Mouse (Mus musculus) limb, embryonic 10.5 days (tissue): ENCODE data around the gene Dnajc2. TPM values are rescaled to one million over a fixed set of nuclear protein-coding genes. Genes with fewer than 3 reads are reported as not detected.
"Not testable (repeated sequence)": the region's sequence is repeated elsewhere in the genome, so short reads cannot be mapped to it uniquely, and the experiment has no call there.

Source experiments
- DNase-seq: peaks from one replicate; pipeline ENCODE4 v3.0.0-alpha.2; 2017; ENCODE audit warnings: low spot score
- H3K27ac ChIP-seq: fragments of 300-500 bp; sonication (generic); 2 replicates; pipeline ENCODE4 v1.5.1; 2016; ENCODE audit warnings: mild to moderate bottlenecking
- H3K27me3 ChIP-seq: fragments of 300-500 bp; sonication (generic); 2 replicates; pipeline ENCODE4 v1.6.1; 2016; ENCODE audit warnings: low read depth, mild to moderate bottlenecking; ENCODE audit not compliant: poor library complexity, severe bottlenecking
- H3K36me3 ChIP-seq: fragments of 300-500 bp; sonication (generic); 2 replicates; pipeline ENCODE4 v1.6.1; 2016; ENCODE audit warnings: mild to moderate bottlenecking, moderate library complexity
- H3K4me1 ChIP-seq: fragments of 300-500 bp; sonication (generic); 2 replicates; pipeline ENCODE4 v1.6.1; 2016
- H3K4me3 ChIP-seq: fragments of 300-500 bp; sonication (generic); 2 replicates; pipeline ENCODE4 v1.5.1; 2016; ENCODE audit warnings: mild to moderate bottlenecking, moderate library complexity
- H3K9me3 ChIP-seq: fragments of 300-500 bp; sonication (generic); replicated peaks from 2 replicates; pipeline ENCODE4 v1.6.1; 2016; ENCODE audit warnings: mild to moderate bottlenecking
- WGBS: fragments of 180-500 bp; shearing (Covaris S2); methylation state at CpG from one replicate; pipeline ENCODE4 v1.1.7; 2016; 5-methylcytosine and 5-hydroxymethylcytosine counted together
- polyA plus RNA-seq: library from polyadenylated mRNA; unstranded; fragments of >200 nt; fragmentation: Nextera tagmentation; extraction: Ambion mirVana; gene quantifications from 2 replicates; pipeline ENCODE4 v1.2.1, GENCODE M21; 2016

Dnajc2 gene
- polyA plus RNA-seq, 1 experiment from 2014 or later = 83.5 TPM

DNA sequence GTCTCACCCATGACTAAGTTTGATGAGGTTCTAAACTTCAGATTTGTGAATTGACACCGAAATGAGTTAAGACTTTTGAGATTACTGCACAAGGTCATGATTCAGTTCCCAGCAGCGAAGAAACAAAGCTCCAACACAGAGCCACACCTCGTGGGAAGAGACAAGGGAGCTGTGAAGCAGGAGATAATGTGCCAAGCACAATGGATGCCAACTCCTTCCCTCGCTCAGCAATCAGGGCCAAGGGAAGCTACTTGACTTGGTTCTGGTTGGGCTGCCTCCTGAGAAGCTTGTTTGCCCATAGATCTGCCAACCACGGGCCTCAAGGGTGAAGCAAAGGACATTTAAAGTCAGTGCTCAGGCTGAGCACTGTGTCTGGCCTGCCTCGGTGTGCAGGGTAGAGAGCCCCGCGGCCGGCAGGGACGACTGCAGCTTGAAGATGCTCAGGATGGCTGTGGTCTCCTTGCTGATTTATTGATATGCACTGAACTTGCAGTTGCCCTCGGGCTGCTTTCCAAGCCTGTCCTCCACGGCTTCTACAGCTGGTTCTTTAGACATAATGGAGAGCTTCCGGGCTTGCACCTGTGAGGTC, 72.8 kb downstream of the Dnajc2 start:
- DNase-seq = no peak
- Histone ChIP-seq H3K27me3 (no peaks in the 10 kb centered on the region), H3K4me1 (no peaks in the 10 kb centered on the region), H3K27ac (no peak overlapping the region), H3K9me3 (no peaks in the 10 kb centered on the region), H3K36me3 (no peaks in the 10 kb centered on the region), H3K4me3 (no peak overlapping the region)
- WGBS = 81% methylated on average over 13 of the region's 13 CpGs

DNA sequence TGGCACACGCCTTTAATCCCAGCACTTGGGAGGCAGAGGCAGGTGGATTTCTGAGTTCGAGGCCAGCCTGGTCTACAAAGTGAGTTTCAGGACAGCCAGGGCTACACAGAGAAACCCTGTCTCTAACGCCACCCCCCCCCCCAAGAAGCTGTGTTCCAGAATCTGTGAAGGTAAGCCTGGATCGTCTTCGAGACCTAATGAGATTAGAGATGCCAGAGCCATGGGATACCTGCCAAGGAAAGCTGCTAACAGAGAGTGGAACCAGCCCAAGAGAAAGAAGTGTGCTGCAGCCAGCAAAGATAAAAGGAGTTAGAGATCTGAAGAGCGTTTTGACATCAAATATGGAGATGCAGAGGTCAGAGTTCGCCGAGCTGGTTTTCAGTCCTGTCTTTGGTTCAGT, 77.0 kb downstream of the Dnajc2 start:
- H3K27me3 ChIP-seq, H3K4me1 ChIP-seq, H3K36me3 ChIP-seq, H3K27ac ChIP-seq, DNase-seq, H3K4me3 ChIP-seq, H3K9me3 ChIP-seq: not testable (repeated sequence)
- WGBS = 91% methylated on average over 8 of the region's 8 CpGs

Other genes starting within 250 kb of the Dnajc2 start
- gene Lrrc17, start 241.7 kb downstream of the Dnajc2 start, polyA plus RNA-seq = 8.7 and 19.3 TPM in 2 replicates
- 0.15 TPM in 1 of 2 replicates, not detected in the other for gene Fbxl13, start 139.6 kb downstream of the Dnajc2 start, polyA plus RNA-seq
- 50.3 and 61.9 TPM in 2 replicates for gene Armc10, start 139.4 kb downstream of the Dnajc2 start, polyA plus RNA-seq
- 2.8 TPM in 2 replicates for gene Napepld, start 83.9 kb downstream of the Dnajc2 start, polyA plus RNA-seq
- 84.4 and 85.5 TPM in 2 replicates for gene Pmpcb, start 48.1 kb downstream of the Dnajc2 start, polyA plus RNA-seq
- 227 and 247 TPM in 2 replicates for gene Psmc2, start within 50 bp of the Dnajc2 start, polyA plus RNA-seq
- gene Slc26a5, start 80.4 kb upstream of the Dnajc2 start, polyA plus RNA-seq = 0.05 TPM in 1 of 2 replicates, not detected in the other